ENCODE assay signal across 21 mouse cellular contexts in genomic region chr5:110806154-110806553, GRCm38 (mm10). TPM values are rescaled to one million over a fixed set of nuclear protein-coding genes. Genes with fewer than 3 reads are reported as not detected.
DNase-seq lines count a peak whose midpoint lies in the region; ATAC-seq and TF ChIP-seq lines count a peak whose summit lies in the region.
"Had no signal": no experiment of that assay in that cellular context is flagged by ENCODE, and none has a peak within 500 bp of the region (broad histone marks: within the 10 kb centered on the region; RNA-seq: fewer than 3 reads in every experiment).

No protein-coding gene starts in this region.

- 0 out of 2 replicates have a peak overlapping the region, but pooled peaks have one; percentile 96 for H3K4me3 ChIP-seq in gastrocnemius, adult 2 months
- H3K4me3 ChIP-seq in liver, embryonic 15.5 days (replicated peaks) = no peak overlapping the region
- no peak overlapping the region for H3K4me3 ChIP-seq in liver, embryonic 11.5 days (ENCODE audit: low read depth, low read length)
- peak overlapping the region; percentile 27 to 78 for H3K4me3 ChIP-seq in ES-E14 (ENCODE audit: insufficient read depth in 1 of 2, low read depth in 1 of 2, low read length in 2 of 2, poor library complexity in 1 of 2, severe bottlenecking in 1 of 2)
- H3K4me3 ChIP-seq in myocyte = no peak overlapping the region
- no peak overlapping the region for H3K4me3 ChIP-seq in intestine, postnatal 0 days (ENCODE audit: low read depth, low read length)
- H3K4me3 ChIP-seq: left cerebral cortex, adult 2 months; midbrain, embryonic 10.5 days; stomach, embryonic 15.5 days had no signal

- peaks cover 51% of the 10 kb centered on the region for H3K36me3 ChIP-seq in liver, embryonic 15.5 days (replicated peaks)
- no peaks in the 10 kb centered on the region; the same call in 1 of the 2 replicates for H3K36me3 ChIP-seq in liver, embryonic 11.5 days (ENCODE audit: control insufficient read depth, insufficient read depth, low read length)
- H3K36me3 ChIP-seq in ES-E14 (ENCODE audit: control insufficient read depth, insufficient read depth, low read length, poor library complexity, severe bottlenecking) = peaks cover 27% of the 10 kb centered on the region
- H3K36me3 ChIP-seq in myocyte (ENCODE audit: control insufficient read depth, insufficient read depth) = no peaks in the 10 kb centered on the region
- peaks cover 4% of the 10 kb centered on the region; the same call in 1 of the 2 replicates for H3K36me3 ChIP-seq in intestine, postnatal 0 days (ENCODE audit: control insufficient read depth, insufficient read depth)

- H3K4me2 ChIP-seq in liver, embryonic 15.5 days = 0 out of 2 replicates have a peak overlapping the region, but pooled peaks have one; percentile 88
- no peak overlapping the region for H3K4me2 ChIP-seq in liver, embryonic 11.5 days
- peak overlapping the region; percentile 4 for H3K4me2 ChIP-seq in myocyte (ENCODE audit: low read depth)
- H3K4me2 ChIP-seq in intestine, postnatal 0 days (replicated peaks; ENCODE audit: low read depth) = no peak overlapping the region
- H3K4me2 ChIP-seq: stomach, embryonic 15.5 days had no signal

- H3K9ac ChIP-seq in liver, embryonic 15.5 days = no peak overlapping the region
- H3K9ac ChIP-seq in liver, embryonic 11.5 days (ENCODE audit: low read depth, low read length) = no peak overlapping the region
- H3K9ac ChIP-seq in ES-E14 (ENCODE audit: insufficient read depth, low read depth, low read length, poor library complexity, severe bottlenecking) = peak overlapping the region; percentile 51; the same call in 1 of the 2 replicates
- no peak overlapping the region for H3K9ac ChIP-seq in intestine, postnatal 0 days (ENCODE audit: low read depth, low read length)
- H3K9ac ChIP-seq: stomach, embryonic 15.5 days had no signal

- WGBS in liver, embryonic 15.5 days (ENCODE audit: insufficient replicate concordance) = 77% methylated on average over 4 of the region's 4 CpGs
- 85% methylated on average over 4 of the region's 4 CpGs for WGBS in liver, embryonic 11.5 days
- WGBS in intestine, postnatal 0 days = 85% methylated on average over 4 of the region's 4 CpGs

- no peak overlapping the region for H3ac ChIP-seq in myocyte (ENCODE audit: control insufficient read depth, insufficient read length)

- ATAC-seq in liver, embryonic 15.5 days (ENCODE audit: insufficient read depth) = no peak
- ATAC-seq in liver, embryonic 11.5 days (replicated peaks; ENCODE audit: low FRiP score) = no peak
- no peak for ATAC-seq in megakaryocyte progenitor cell, adult 5-6 weeks (replicated peaks; ENCODE audit: poor library complexity)
- no peak for ATAC-seq in intestine, postnatal 0 days
- ATAC-seq: inflammation-experienced regulatory T-cells, adult 6 months had no signal

- TF ChIP-seq POLR2A in myocyte (IDR thresholded peaks at IDR 0.05; ENCODE audit: insufficient read length, low read depth) = no peak

- in situ Hi-C loops in ES-E14 (cut with MboI; ENCODE audit: low sequenced_read_pairs in 2 of 2, unreplicated experiment in 2 of 2) = no loop called here

- peak overlapping the region; percentile 97; the same call in 1 of the 2 replicates for H3K27ac ChIP-seq in gastrocnemius, adult 2 months
- H3K27ac ChIP-seq in liver, embryonic 15.5 days (replicated peaks) = no peak overlapping the region
- no peak overlapping the region for H3K27ac ChIP-seq in liver, embryonic 11.5 days (ENCODE audit: low read depth, low read length)
- H3K27ac ChIP-seq in ES-E14 (ENCODE audit: insufficient read depth, low read depth, low read length, poor library complexity, severe bottlenecking) = peak overlapping the region; percentile 98
- H3K27ac ChIP-seq in intestine, postnatal 0 days (ENCODE audit: low read depth, low read length) = no peak overlapping the region
- H3K27ac ChIP-seq: left cerebral cortex, adult 2 months; midbrain, embryonic 10.5 days; stomach, embryonic 15.5 days had no signal

- DNase-seq in gastrocnemius, adult 2 months = no peak
- DNase-seq in gastrocnemius, postnatal 36 days = no peak
- no peak for DNase-seq in liver, embryonic 11.5 days (ENCODE audit: low spot score)
- DNase-seq in ES-E14 (ENCODE audit: low read depth, low spot score) = peak; percentile 77
- DNase-seq: cerebellum, postnatal 10 days; embryo, embryonic 11 days; gastrocnemius, postnatal 14 days; kidney, adult 9 months; kidney, postnatal 4 days; layer of hippocampus, adult 9-11 months; left cerebral cortex, postnatal 4 days; lung, adult 18-20 months; thymus, adult 2 months had no signal

- H3K27me3 ChIP-seq in liver, embryonic 15.5 days = no peaks in the 10 kb centered on the region
- no peaks in the 10 kb centered on the region for H3K27me3 ChIP-seq in liver, embryonic 11.5 days (replicated peaks; ENCODE audit: control insufficient read depth, insufficient read depth, low read length)
- H3K27me3 ChIP-seq in myocyte (ENCODE audit: control insufficient read depth, insufficient read depth, insufficient read length) = no peaks in the 10 kb centered on the region
- no peaks in the 10 kb centered on the region for H3K27me3 ChIP-seq in intestine, postnatal 0 days (replicated peaks; ENCODE audit: control insufficient read depth, insufficient read depth, low read length)
- H3K27me3 ChIP-seq: stomach, embryonic 15.5 days had no signal

- peaks cover 89% of the 10 kb centered on the region for H3K4me1 ChIP-seq in liver, embryonic 15.5 days (replicated peaks)
- peaks cover 48% of the 10 kb centered on the region for H3K4me1 ChIP-seq in liver, embryonic 11.5 days (replicated peaks; ENCODE audit: control insufficient read depth, insufficient read depth, low read length)
- H3K4me1 ChIP-seq in ES-E14 (ENCODE audit: control insufficient read depth in 2 of 2, insufficient read depth in 2 of 2, low read length in 2 of 2, poor library complexity in 1 of 2) = peaks cover 16 to 30% of the 10 kb centered on the region in 2 experiments
- H3K4me1 ChIP-seq in intestine, postnatal 0 days (replicated peaks; ENCODE audit: control insufficient read depth, insufficient read depth, low read length) = peaks cover 4% of the 10 kb centered on the region

- H3K79me2 ChIP-seq in myocyte (ENCODE audit: control insufficient read depth, insufficient read depth) = peaks cover 30% of the 10 kb centered on the region

- no peak for TF ChIP-seq CTCF in gastrocnemius, adult 2 months (IDR thresholded peaks at IDR 0.05)
- no peak for TF ChIP-seq CTCF in intestine, postnatal 0 days (IDR thresholded peaks at IDR 0.05; ENCODE audit: low read depth)

- intact Hi-C loops in gastrocnemius, adult 2 months (cut with DNase I) = loop anchor here (5.0 kb wide), 1 partner anchor 34 kb away; the partner anchor contains the start of gene Ep400
- intact Hi-C loops in gastrocnemius, postnatal 36 days (cut with DNase I) = loop anchor here (5.0 kb wide), 1 partner anchor 34 kb away; the partner anchor contains the start of gene Ep400

- H3K9me3 ChIP-seq in liver, embryonic 15.5 days (replicated peaks) = no peaks in the 10 kb centered on the region
- H3K9me3 ChIP-seq in liver, embryonic 11.5 days (ENCODE audit: control insufficient read depth, low read length) = no peaks in the 10 kb centered on the region
- no peaks in the 10 kb centered on the region for H3K9me3 ChIP-seq in ES-E14 (ENCODE audit: control insufficient read depth, insufficient read depth, low read depth, low read length)
- H3K9me3 ChIP-seq in intestine, postnatal 0 days (ENCODE audit: control insufficient read depth) = no peaks in the 10 kb centered on the region
- H3K9me3 ChIP-seq: midbrain, embryonic 10.5 days; stomach, embryonic 15.5 days had no signal

RNA-seq across cellular contexts. Expression of gene Ulk1, which starts 3.7 kb away (rescaled TPM):
- 10 to 100 TPM; 49.1 to 70.6 TPM for total RNA-seq in gastrocnemius, adult 2 months (2021)
- 10 to 100 TPM; 46.3 to 49.4 TPM for total RNA-seq in gastrocnemius, postnatal 36 days (2021)
- 11.6 and 15.2 TPM in 2 replicates for polyA plus RNA-seq in liver, embryonic 15.5 days (2015; fragmentation: Nextera tagmentation; extraction: Ambion mirVana)
- polyA plus RNA-seq in liver, embryonic 11.5 days (2014; fragmentation: Nextera tagmentation; extraction: Ambion mirVana) = 13.8 and 15.7 TPM in 2 replicates
- 82.7 and 136 TPM in 2 replicates for total RNA-seq in ES-E14 (2012; rRNA removed)
- 23.9 TPM for polyA plus RNA-seq in myocyte (2012; fragmentation: generic; extraction: Trizol)
- 13.7 and 16.4 TPM in 2 replicates for total RNA-seq in megakaryocyte progenitor cell, adult 5-6 weeks (2015)
- total RNA-seq in megakaryocyte progenitor cell, adult 5-6 weeks (2017) = 4.1 and 5.9 TPM in 2 replicates
- polyA plus RNA-seq in intestine, postnatal 0 days (2015; fragmentation: Nextera tagmentation; extraction: Ambion mirVana) = 6.0 and 6.4 TPM in 2 replicates

RNA-seq across cellular contexts. Expression of gene Pus1, which starts 25.7 kb away (rescaled TPM):
- 10 to 100 TPM in 1 of 2 experiments, 1 to 10 TPM in 1; 8.7 to 13.8 TPM for total RNA-seq in gastrocnemius, adult 2 months (2021)
- total RNA-seq in gastrocnemius, postnatal 36 days (2021) = 1 to 10 TPM; 8.1 to 9.7 TPM
- polyA plus RNA-seq in liver, embryonic 15.5 days (2015; fragmentation: Nextera tagmentation; extraction: Ambion mirVana) = 28.9 and 33.2 TPM in 2 replicates
- 49.8 and 54.3 TPM in 2 replicates for polyA plus RNA-seq in liver, embryonic 11.5 days (2014; fragmentation: Nextera tagmentation; extraction: Ambion mirVana)
- total RNA-seq in ES-E14 (2012; rRNA removed) = 62.1 and 68.2 TPM in 2 replicates
- polyA plus RNA-seq in myocyte (2012; fragmentation: generic; extraction: Trizol) = 37.1 TPM
- total RNA-seq in megakaryocyte progenitor cell, adult 5-6 weeks (2015) = 20.1 and 22.3 TPM in 2 replicates
- total RNA-seq in megakaryocyte progenitor cell, adult 5-6 weeks (2017) = 60.3 and 68.1 TPM in 2 replicates
- 30.5 and 32.1 TPM in 2 replicates for polyA plus RNA-seq in intestine, postnatal 0 days (2015; fragmentation: Nextera tagmentation; extraction: Ambion mirVana)

RNA-seq across cellular contexts. Expression of gene Hscb, which starts 33.4 kb away (rescaled TPM):
- total RNA-seq in gastrocnemius, adult 2 months (2021) = 10 to 100 TPM; 14.1 to 19.4 TPM
- total RNA-seq in gastrocnemius, postnatal 36 days (2021) = 10 to 100 TPM; 12.3 to 14.1 TPM
- 51.9 and 60.4 TPM in 2 replicates for polyA plus RNA-seq in liver, embryonic 15.5 days (2015; fragmentation: Nextera tagmentation; extraction: Ambion mirVana)
- polyA plus RNA-seq in liver, embryonic 11.5 days (2014; fragmentation: Nextera tagmentation; extraction: Ambion mirVana) = 38.0 and 44.1 TPM in 2 replicates
- 21.7 and 22.9 TPM in 2 replicates for total RNA-seq in ES-E14 (2012; rRNA removed)
- 24.2 TPM for polyA plus RNA-seq in myocyte (2012; fragmentation: generic; extraction: Trizol)
- total RNA-seq in megakaryocyte progenitor cell, adult 5-6 weeks (2015) = 53.7 and 69.4 TPM in 2 replicates
- 61.3 and 76.2 TPM in 2 replicates for total RNA-seq in megakaryocyte progenitor cell, adult 5-6 weeks (2017)
- 50.0 and 52.2 TPM in 2 replicates for polyA plus RNA-seq in intestine, postnatal 0 days (2015; fragmentation: Nextera tagmentation; extraction: Ambion mirVana)

RNA-seq across cellular contexts. Expression of gene Chek2, which starts 33.6 kb away (rescaled TPM):
- 1 to 10 TPM in 1 of 2 experiments, under 1 TPM in 1; 0.92 to 1.1 TPM for total RNA-seq in gastrocnemius, adult 2 months (2021)
- 1 to 10 TPM; 1.1 to 1.3 TPM for total RNA-seq in gastrocnemius, postnatal 36 days (2021)
- 36.6 and 37.2 TPM in 2 replicates for polyA plus RNA-seq in liver, embryonic 15.5 days (2015; fragmentation: Nextera tagmentation; extraction: Ambion mirVana)
- polyA plus RNA-seq in liver, embryonic 11.5 days (2014; fragmentation: Nextera tagmentation; extraction: Ambion mirVana) = 62.6 and 68.2 TPM in 2 replicates
- total RNA-seq in ES-E14 (2012; rRNA removed) = 43.4 and 46.6 TPM in 2 replicates
- polyA plus RNA-seq in myocyte (2012; fragmentation: generic; extraction: Trizol) = 6.2 TPM
- total RNA-seq in megakaryocyte progenitor cell, adult 5-6 weeks (2015) = 29.8 and 30.4 TPM in 2 replicates
- 27.4 and 32.9 TPM in 2 replicates for total RNA-seq in megakaryocyte progenitor cell, adult 5-6 weeks (2017)
- 10.5 and 12.2 TPM in 2 replicates for polyA plus RNA-seq in intestine, postnatal 0 days (2015; fragmentation: Nextera tagmentation; extraction: Ambion mirVana)

RNA-seq across cellular contexts. Expression of gene Ep400, which starts 35.6 kb away (rescaled TPM):
- 10 to 100 TPM; 20.2 to 22.9 TPM for total RNA-seq in gastrocnemius, adult 2 months (2021)
- 10 to 100 TPM; 21.4 TPM for total RNA-seq in gastrocnemius, postnatal 36 days (2021)
- 20.0 and 21.3 TPM in 2 replicates for polyA plus RNA-seq in liver, embryonic 15.5 days (2015; fragmentation: Nextera tagmentation; extraction: Ambion mirVana)
- 42.2 and 44.5 TPM in 2 replicates for polyA plus RNA-seq in liver, embryonic 11.5 days (2014; fragmentation: Nextera tagmentation; extraction: Ambion mirVana)
- 56.7 and 62.2 TPM in 2 replicates for total RNA-seq in ES-E14 (2012; rRNA removed)
- polyA plus RNA-seq in myocyte (2012; fragmentation: generic; extraction: Trizol) = 22.0 TPM
- 94.1 and 115 TPM in 2 replicates for total RNA-seq in megakaryocyte progenitor cell, adult 5-6 weeks (2015)
- total RNA-seq in megakaryocyte progenitor cell, adult 5-6 weeks (2017) = 41.0 and 41.7 TPM in 2 replicates
- polyA plus RNA-seq in intestine, postnatal 0 days (2015; fragmentation: Nextera tagmentation; extraction: Ambion mirVana) = 11.0 and 13.1 TPM in 2 replicates

Comparison
In these comparisons a context has a peak if more than half of its experiments do, and no peak if none do; other contexts are left out.
1. H3K4me2 ChIP-seq: peak in liver, embryonic 15.5 days (single experiment) and myocyte (single experiment); none in liver, embryonic 11.5 days (single experiment) and intestine, postnatal 0 days (single experiment).
2. H3K27ac ChIP-seq: peak in gastrocnemius, adult 2 months (single experiment) and ES-E14 (single experiment); none in liver, embryonic 15.5 days (single experiment), liver, embryonic 11.5 days (single experiment) and intestine, postnatal 0 days (single experiment).
3. H3K4me3 ChIP-seq: peak in gastrocnemius, adult 2 months (single experiment) and ES-E14 (2 of 2); none in liver, embryonic 15.5 days (single experiment), liver, embryonic 11.5 days (single experiment), myocyte (single experiment) and intestine, postnatal 0 days (single experiment).